Mouse (Mus musculus) heart, embryonic 11.5 days (tissue): ENCODE data around the gene Rsad2. TPM values are rescaled to one million over a fixed set of nuclear protein-coding genes. Genes with fewer than 3 reads are reported as not detected.
"Not testable (repeated sequence)": the region's sequence is repeated elsewhere in the genome, so short reads cannot be mapped to it uniquely, and the experiment has no call there.

Experiments
- ATAC-seq: fragments of 200-750 bp; cut with Nextera tagmentation; replicated peaks from 2 replicates; pipeline ENCODE4 v1.8.0; 2017; ENCODE audit warnings: moderate library complexity; ENCODE audit not compliant: insufficient number of reproducible peaks, low FRiP score, low TSS enrichment
- H3K27ac ChIP-seq: fragments of 300-500 bp; sonication (generic); 2 replicates; pipeline ENCODE4 v1.5.1; 2014; ENCODE audit warnings: mild to moderate bottlenecking, low read depth, low read length
- H3K27me3 ChIP-seq: fragments of 300-500 bp; sonication (generic); 2 replicates; pipeline ENCODE4 v1.6.1; 2014; ENCODE audit warnings: mild to moderate bottlenecking, low read length, mixed read lengths; ENCODE audit not compliant: control insufficient read depth, insufficient read depth
- H3K36me3 ChIP-seq: fragments of 300-500 bp; sonication (generic); 2 replicates; pipeline ENCODE4 v1.6.1; 2014; ENCODE audit warnings: mild to moderate bottlenecking, low read length, moderate library complexity, mixed read lengths; ENCODE audit not compliant: control insufficient read depth, insufficient read depth
- H3K4me1 ChIP-seq: fragments of 300-500 bp; sonication (generic); 2 replicates; pipeline ENCODE4 v1.6.1; 2014; ENCODE audit warnings: low read length; ENCODE audit not compliant: control insufficient read depth, insufficient read depth
- H3K4me2 ChIP-seq: fragments of 300-500 bp; sonication (generic); 2 replicates; pipeline ENCODE4 v1.6.1; 2014; ENCODE audit warnings: mild to moderate bottlenecking, moderate library complexity
- H3K4me3 ChIP-seq: fragments of 300-500 bp; sonication (generic); 2 replicates; pipeline ENCODE4 v1.5.1; 2014; ENCODE audit warnings: low read depth, low read length
- H3K9ac ChIP-seq: fragments of 300-500 bp; sonication (generic); 2 replicates; pipeline ENCODE4 v1.6.1; 2014; ENCODE audit warnings: mild to moderate bottlenecking, low read depth, low read length, moderate library complexity
- H3K9me3 ChIP-seq: fragments of 300-500 bp; sonication (generic); replicated peaks from 2 replicates; pipeline ENCODE4 v1.6.1; 2016; ENCODE audit warnings: low read length; ENCODE audit not compliant: control insufficient read depth
- WGBS: fragments of 180-500 bp; shearing (Covaris S2); extraction: QIAGEN DNeasy Blood & Tissue Kit; methylation state at CpG from one replicate; pipeline ENCODE4 v1.1.7; 2014; ENCODE audit not compliant: insufficient replicate concordance; 5-methylcytosine and 5-hydroxymethylcytosine counted together
- polyA plus RNA-seq: library from polyadenylated mRNA; unstranded; fragments of >200 nt; fragmentation: Nextera tagmentation; extraction: Ambion mirVana; gene quantifications from 2 replicates; pipeline ENCODE4 v1.2.1, GENCODE M21; 2014

Rsad2 gene
- polyA plus RNA-seq = 0.13 and 0.20 TPM in 2 replicates

DNA sequence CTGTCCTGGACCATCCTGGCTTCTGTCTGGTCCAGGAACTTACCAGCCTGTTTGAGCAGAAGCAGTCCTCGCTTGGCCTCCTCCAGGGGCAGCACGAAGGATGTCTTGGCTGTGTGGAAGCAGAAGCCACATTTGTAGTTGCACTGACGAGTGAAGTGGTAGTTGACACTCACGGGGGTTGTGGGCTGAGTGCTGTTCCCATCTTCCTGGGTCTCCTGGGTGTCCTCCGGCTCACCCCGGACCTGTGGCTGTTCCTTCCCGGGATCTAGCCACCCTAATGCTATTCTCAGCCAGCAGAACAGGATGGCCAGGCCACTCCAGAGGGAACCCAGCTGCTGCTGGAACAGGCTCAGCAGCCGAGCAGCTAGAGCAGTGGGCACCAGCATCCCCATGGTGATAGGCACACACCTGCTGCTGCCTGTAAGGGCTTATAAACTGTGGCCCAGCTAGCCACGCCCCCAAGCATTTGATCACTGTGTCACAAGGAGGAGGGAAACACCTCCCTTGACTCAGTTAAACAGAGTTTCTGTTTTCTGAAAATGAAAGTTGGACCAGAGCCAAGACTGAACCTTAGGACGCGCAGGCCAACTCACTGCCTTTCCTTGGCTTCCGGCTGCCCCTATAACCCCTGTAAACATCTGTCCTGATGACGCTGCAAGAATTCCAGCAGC is at the start of gene Rsad2:
TSS of gene Rsad2 (minus strand) at position 425 of the 671 bp plus-strand sequence.
- H3K4me1 ChIP-seq = peaks cover 3% of the 10 kb centered on the region; the same call in 1 of the 2 replicates
- no peaks in the 10 kb centered on the region for H3K9me3 ChIP-seq
- H3K4me3 ChIP-seq = no peak within 1 kb of the TSS
- H3K9ac ChIP-seq = no peak within 1 kb of the TSS
- H3K27me3 ChIP-seq = no peaks in the 10 kb centered on the region
- 50% methylated on average over 13 of the region's 13 CpGs for WGBS
- 0 out of 2 replicates have a peak, but pooled peaks have one; percentile 39 for ATAC-seq
- no peaks in the 10 kb centered on the region for H3K36me3 ChIP-seq
- H3K27ac ChIP-seq = no peak within 1 kb of the TSS
- peak within 1 kb of the TSS; percentile 31; the same call in 1 of the 2 replicates for H3K4me2 ChIP-seq

DNA sequence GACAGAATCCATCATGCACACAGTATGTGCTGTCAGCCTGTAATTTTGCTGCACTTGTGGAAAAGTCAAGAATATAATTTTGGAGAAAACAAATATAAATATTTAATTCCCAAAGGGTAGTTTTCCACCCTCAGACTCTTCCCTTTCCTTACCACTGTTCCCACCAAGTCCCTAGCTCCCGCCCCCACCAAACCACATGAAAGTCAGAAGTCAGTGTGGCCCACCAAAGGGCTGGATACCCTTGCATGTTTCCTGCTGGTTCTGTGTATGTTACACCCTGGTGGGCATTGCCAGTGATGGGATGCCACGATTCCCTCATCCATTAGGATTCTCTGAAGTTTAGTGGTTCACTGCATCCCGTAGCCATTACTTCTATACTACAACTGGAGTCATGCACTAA is 44.8 kb upstream of the Rsad2 start:
- 80% methylated on average over 3 of the region's 3 CpGs for WGBS
- H3K27me3 ChIP-seq = no peaks in the 10 kb centered on the region
- no peak for ATAC-seq

DNA sequence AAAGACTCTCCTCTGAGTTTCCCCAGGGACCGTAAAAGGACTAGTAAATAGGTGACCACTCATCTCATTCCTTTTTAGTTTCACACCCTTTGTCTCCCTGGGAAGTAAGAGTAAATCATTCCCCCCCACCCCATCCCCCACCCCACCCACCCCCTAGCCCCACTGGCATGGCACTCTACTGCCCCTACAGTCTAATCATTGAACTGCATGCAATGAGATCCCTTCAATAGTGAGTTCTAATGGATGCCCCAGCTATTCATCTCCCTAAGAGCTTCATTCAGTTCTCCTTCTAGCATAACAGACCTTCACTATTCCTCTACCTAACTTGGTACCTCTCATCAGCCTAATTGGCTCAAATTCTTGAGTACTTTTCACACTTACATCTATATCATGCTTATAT is 33.7 kb upstream of the Rsad2 start:
- 91% methylated on average over 1 of the region's 1 CpGs for WGBS
- Histone ChIP-seq H3K27me3 (no peaks in the 10 kb centered on the region), H3K9ac (no peak overlapping the region), H3K4me3 (no peak overlapping the region), H3K27ac (no peak overlapping the region), H3K4me2 (no peak overlapping the region), H3K4me1 (no peaks in the 10 kb centered on the region), H3K36me3 (no peaks in the 10 kb centered on the region), H3K9me3 (no peaks in the 10 kb centered on the region)
- ATAC-seq = no peak

More for the DNA sequence above, 44.8 kb upstream of the Rsad2 start:
- Histone ChIP-seq H3K9ac (no peak overlapping the region), H3K27ac (no peak overlapping the region), H3K4me1 (no peaks in the 10 kb centered on the region), H3K9me3 (no peaks in the 10 kb centered on the region), H3K4me3 (no peak overlapping the region), H3K4me2 (no peak overlapping the region), H3K36me3 (no peaks in the 10 kb centered on the region)

- Histone ChIP-seq H3K4me1 (no peaks in the 10 kb centered on the region), H3K4me2 (no peak overlapping the region), H3K36me3 (no peaks in the 10 kb centered on the region), H3K27ac (no peak overlapping the region), H3K9ac (no peak overlapping the region), H3K27me3 (no peaks in the 10 kb centered on the region), H3K4me3 (no peak overlapping the region), H3K9me3 (no peaks in the 10 kb centered on the region)
- WGBS = 77% methylated on average over 5 of the region's 5 CpGs
- no peak for ATAC-seq
Observed at GRCm38 (mm10) chr12:26488617-26489274, 32.5 kb upstream of the Rsad2 start.

DNA sequence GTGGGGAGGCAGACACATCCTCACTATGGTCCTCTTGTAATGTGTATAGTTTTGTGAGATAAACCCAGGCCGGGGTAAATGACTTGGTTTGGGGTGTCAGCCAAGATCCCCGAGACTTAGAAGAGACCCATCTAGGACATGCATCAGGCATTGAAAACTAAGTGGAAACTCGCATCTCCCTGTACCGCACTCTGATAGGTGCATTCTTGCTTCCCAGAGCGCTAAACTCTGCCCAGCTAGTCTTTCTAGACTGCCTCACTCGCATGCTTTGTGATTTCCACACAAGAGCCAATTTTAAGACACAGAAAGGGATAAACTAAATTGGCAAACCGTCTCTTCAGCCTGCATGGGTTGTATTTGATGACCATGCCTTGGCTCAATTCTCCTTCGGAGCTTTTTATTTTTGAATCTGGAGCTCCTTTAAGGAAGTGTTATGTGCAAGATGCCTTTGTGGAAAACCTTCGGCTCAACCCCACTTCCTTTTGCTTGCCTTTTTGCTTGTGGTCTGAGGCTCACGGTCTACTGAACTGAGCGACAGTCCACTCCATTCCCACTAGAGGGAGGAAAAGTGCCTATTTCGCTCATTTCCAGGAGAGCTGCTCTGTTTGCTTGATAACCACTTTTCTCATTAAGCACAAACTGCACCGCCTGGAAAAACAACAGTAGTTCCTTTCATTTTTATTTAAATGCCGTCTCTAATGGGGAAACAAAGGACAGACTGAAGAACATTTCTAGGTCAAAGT is 31.8 kb upstream of the Rsad2 start:
- no peaks in the 10 kb centered on the region for H3K4me1 ChIP-seq
- no peak for ATAC-seq
- 0 out of 2 replicates have a peak overlapping the region, but pooled peaks have one; percentile 9 for H3K4me2 ChIP-seq
- 56% methylated on average over 14 of the region's 14 CpGs for WGBS
- no peaks in the 10 kb centered on the region for H3K36me3 ChIP-seq
- no peaks in the 10 kb centered on the region for H3K9me3 ChIP-seq
- no peak overlapping the region for H3K27ac ChIP-seq
- no peak overlapping the region for H3K9ac ChIP-seq
- H3K27me3 ChIP-seq = no peaks in the 10 kb centered on the region
- no peak overlapping the region for H3K4me3 ChIP-seq

DNA sequence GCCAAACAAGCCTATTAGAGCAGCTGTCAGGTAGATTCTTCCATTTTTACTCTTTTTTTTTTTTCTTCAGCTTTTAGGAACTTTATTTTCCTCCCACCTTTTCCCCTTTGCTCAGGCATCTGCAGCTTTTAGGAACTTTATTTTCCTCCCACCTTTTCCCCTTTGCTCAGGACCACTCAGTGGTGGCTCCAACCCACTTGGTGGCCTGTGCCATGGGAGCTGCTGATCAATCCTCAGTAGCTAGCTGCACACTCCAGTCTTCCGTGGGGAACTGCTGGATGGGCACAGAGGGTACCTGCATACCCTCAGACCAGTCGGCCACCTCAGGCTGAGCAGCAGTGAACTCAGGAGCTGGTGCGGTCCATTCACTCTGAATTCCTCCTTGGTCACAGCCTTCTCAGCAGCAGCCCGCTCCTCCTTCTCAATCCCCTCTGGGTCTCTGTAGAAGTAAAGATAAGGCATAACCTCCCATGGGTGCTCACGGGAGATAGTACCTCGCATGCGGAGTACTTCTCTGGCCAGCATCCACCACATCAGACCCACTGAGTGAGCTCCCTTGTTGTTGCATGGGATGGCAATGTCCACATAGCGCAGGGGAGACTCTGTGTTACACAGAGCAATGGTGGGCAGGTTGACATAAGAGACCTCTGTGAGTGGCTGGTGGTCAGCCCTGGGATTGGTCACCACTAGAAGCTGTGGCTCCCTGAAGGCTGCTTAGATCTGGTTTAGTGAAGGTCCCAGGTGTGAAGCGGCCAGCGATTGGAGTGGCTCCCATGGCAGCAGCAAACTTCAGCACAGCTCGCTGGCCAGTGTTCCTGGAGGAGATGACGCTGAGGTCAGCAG is 29.7 kb upstream of the Rsad2 start:
- H3K9me3 ChIP-seq, H3K36me3 ChIP-seq, H3K27ac ChIP-seq, ATAC-seq, H3K27me3 ChIP-seq, H3K4me3 ChIP-seq, H3K9ac ChIP-seq, H3K4me1 ChIP-seq: not testable (repeated sequence)
- 78% methylated on average over 12 of the region's 12 CpGs for WGBS
- H3K4me2 ChIP-seq = peak overlapping the region; percentile 32

DNA sequence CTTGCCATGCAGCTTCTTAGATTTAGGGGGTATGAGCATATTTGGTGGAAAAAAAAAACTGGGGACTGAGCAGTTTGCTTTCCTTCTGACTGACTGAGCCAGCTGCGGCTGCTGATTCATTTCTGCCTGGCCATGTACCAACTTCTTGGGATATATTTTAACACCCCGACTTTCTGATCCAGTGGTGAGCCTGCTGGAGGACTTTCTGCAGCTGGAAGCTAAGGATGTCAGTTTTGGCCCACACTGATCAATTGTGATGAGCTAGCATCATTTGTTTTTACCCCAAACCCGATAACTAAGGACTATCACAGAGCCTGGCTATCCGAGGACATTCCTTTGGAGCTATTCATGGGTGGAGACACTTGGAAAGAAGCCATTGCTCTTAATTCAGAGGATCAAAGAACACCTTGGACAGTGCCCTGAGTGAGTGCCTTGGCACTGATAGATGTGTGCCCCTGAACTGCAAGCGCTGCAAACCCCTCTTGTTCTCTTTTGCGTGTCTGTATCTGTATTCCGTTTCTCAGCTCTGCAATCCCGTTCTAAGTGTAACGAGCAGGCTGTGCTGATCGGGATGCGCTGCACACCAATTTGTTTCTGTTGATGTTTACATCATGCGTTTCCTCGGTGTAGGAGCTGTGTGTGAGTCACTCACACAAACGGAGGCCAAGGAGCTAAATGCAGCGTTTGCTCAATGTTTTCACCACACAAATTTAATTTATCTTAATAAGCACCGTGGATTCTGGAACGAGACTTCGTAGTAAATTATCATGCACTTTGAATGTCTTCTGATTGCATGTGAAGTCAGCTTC is 22.1 kb upstream of the Rsad2 start:
- WGBS = 77% methylated on average over 18 of the region's 18 CpGs
- Histone ChIP-seq H3K4me2 (no peak overlapping the region), H3K4me1 (no peaks in the 10 kb centered on the region), H3K36me3 (no peaks in the 10 kb centered on the region), H3K27me3 (no peaks in the 10 kb centered on the region), H3K9me3 (no peaks in the 10 kb centered on the region), H3K27ac (no peak overlapping the region), H3K9ac (no peak overlapping the region), H3K4me3 (no peak overlapping the region)
- ATAC-seq = no peak
